Mouse (Mus musculus) embryonic facial prominence, embryonic 14.5 days (tissue): ENCODE measurements around the gene Mptx2. TPM values are rescaled to one million over a fixed set of nuclear protein-coding genes. Genes with fewer than 3 reads are reported as not detected.

ENCODE experiments used
- ATAC-seq: fragments of 200-750 bp; cut with Nextera tagmentation; 2 replicates; pipeline ENCODE4 v1.8.0; 2017; ENCODE audit warnings: low read depth, moderate number of reproducible peaks, moderate TSS enrichment
- DNase-seq: peaks from one replicate; pipeline ENCODE4 v3.0.0-alpha.2; 2015; ENCODE audit warnings: low spot score
- H3K27ac ChIP-seq: fragments of 300-500 bp; sonication (generic); replicated peaks from 2 replicates; pipeline ENCODE4 v1.5.1; 2014; ENCODE audit warnings: low read depth, mild to moderate bottlenecking, low read length, moderate library complexity
- H3K27me3 ChIP-seq: fragments of 300-500 bp; sonication (generic); replicated peaks from 2 replicates; pipeline ENCODE4 v1.6.1; 2014; ENCODE audit warnings: low read length; ENCODE audit not compliant: control insufficient read depth, insufficient read depth
- H3K36me3 ChIP-seq: fragments of 300-500 bp; sonication (generic); 2 replicates; pipeline ENCODE4 v1.6.1; 2014; ENCODE audit warnings: low read length, mixed read lengths; ENCODE audit not compliant: control insufficient read depth, insufficient read depth
- H3K4me1 ChIP-seq: fragments of 300-500 bp; sonication (generic); 2 replicates; pipeline ENCODE4 v1.6.1; 2014; ENCODE audit warnings: antibody characterized with exemption, low read length; ENCODE audit not compliant: control insufficient read depth, insufficient read depth
- H3K4me2 ChIP-seq: fragments of 300-500 bp; sonication (generic); 2 replicates; pipeline ENCODE4 v1.6.1; 2014; ENCODE audit warnings: low read depth, mild to moderate bottlenecking, low read length, moderate library complexity, mixed read lengths
- H3K4me3 ChIP-seq: fragments of 300-500 bp; sonication (generic); 2 replicates; pipeline ENCODE4 v1.5.1; 2014; ENCODE audit warnings: low read depth, mild to moderate bottlenecking, low read length
- H3K9ac ChIP-seq: fragments of 300-500 bp; sonication (generic); 2 replicates; pipeline ENCODE4 v1.6.1; 2014; ENCODE audit warnings: low read depth, mild to moderate bottlenecking, low read length, moderate library complexity, mixed read lengths
- H3K9me3 ChIP-seq: fragments of 300-500 bp; sonication (generic); 2 replicates; pipeline ENCODE4 v1.6.1; 2016; ENCODE audit warnings: low read length; ENCODE audit not compliant: control insufficient read depth
- WGBS: fragments of 180-500 bp; shearing (Covaris S2); extraction: QIAGEN DNeasy Blood & Tissue Kit; methylation state at CpG from one replicate; pipeline ENCODE4 v1.1.7; 2014; 5-methylcytosine and 5-hydroxymethylcytosine counted together
- polyA plus RNA-seq: library from polyadenylated mRNA; unstranded; fragments of >200 nt; fragmentation: Nextera tagmentation; extraction: Ambion mirVana; gene quantifications from 2 replicates; pipeline ENCODE4 v1.2.1, GENCODE M21; 2014

Mptx2 gene
- not detected in 2 replicates for polyA plus RNA-seq

GRCm38 (mm10) chr1:173277677-173278076 lies at the start of gene Mptx2:
Gene Mptx2 (minus strand): TSS chr1:173277777.
- no peaks in the 10 kb centered on the region for H3K9me3 ChIP-seq
- no peak for ATAC-seq
- no peak within 1 kb of the TSS for H3K4me3 ChIP-seq
- H3K4me2 ChIP-seq: no peak within 1 kb of the TSS
- no peak for DNase-seq
- H3K27ac ChIP-seq: no peak within 1 kb of the TSS
- H3K36me3 ChIP-seq: no peaks in the 10 kb centered on the region
- no peak within 1 kb of the TSS for H3K9ac ChIP-seq
- H3K27me3 ChIP-seq: no peaks in the 10 kb centered on the region
- 77% methylated on average over 3 of the region's 3 CpGs for WGBS
- no peaks in the 10 kb centered on the region for H3K4me1 ChIP-seq

GRCm38 (mm10) chr1:173326552-173326951 lies 49.0 kb upstream of the Mptx2 start:
- H3K9ac ChIP-seq: no peak overlapping the region
- H3K4me3 ChIP-seq: no peak overlapping the region
- no peak for DNase-seq
- no peak for ATAC-seq
- H3K27me3 ChIP-seq: no peaks in the 10 kb centered on the region
- H3K9me3 ChIP-seq: no peaks in the 10 kb centered on the region
- H3K4me2 ChIP-seq: no peak overlapping the region
- no peaks in the 10 kb centered on the region for H3K36me3 ChIP-seq
- H3K27ac ChIP-seq: no peak overlapping the region
- 66% methylated on average over 1 of the region's 1 CpGs for WGBS
- no peaks in the 10 kb centered on the region for H3K4me1 ChIP-seq

- Histone ChIP-seq H3K27me3 (no peaks in the 10 kb centered on the region), H3K27ac (no peak overlapping the region), H3K9me3 (no peaks in the 10 kb centered on the region), H3K4me3 (no peak overlapping the region), H3K4me2 (no peak overlapping the region), H3K4me1 (no peaks in the 10 kb centered on the region), H3K36me3 (no peaks in the 10 kb centered on the region), H3K9ac (no peak overlapping the region)
- ATAC-seq (no peak), DNase-seq (no peak)
- WGBS: 94% methylated on average over 1 of the region's 1 CpGs
Observed at GRCm38 (mm10) chr1:173325395-173325794, 47.8 kb upstream of the Mptx2 start.

GRCm38 (mm10) chr1:173324961-173325360 lies 47.4 kb upstream of the Mptx2 start:
- no peak overlapping the region for H3K4me2 ChIP-seq
- ATAC-seq (no peak), DNase-seq (no peak)
- no peaks in the 10 kb centered on the region for H3K36me3 ChIP-seq
- no peak overlapping the region for H3K4me3 ChIP-seq
- no peaks in the 10 kb centered on the region for H3K9me3 ChIP-seq
- 60% methylated on average over 4 of the region's 4 CpGs for WGBS
- H3K27ac ChIP-seq: no peak overlapping the region
- H3K9ac ChIP-seq: no peak overlapping the region
- no peaks in the 10 kb centered on the region for H3K4me1 ChIP-seq
- H3K27me3 ChIP-seq: no peaks in the 10 kb centered on the region

GRCm38 (mm10) chr1:173323839-173324585 lies 46.4 kb upstream of the Mptx2 start:
- Histone ChIP-seq H3K4me2 (no peak overlapping the region), H3K4me3 (no peak overlapping the region), H3K9me3 (no peaks in the 10 kb centered on the region), H3K27me3 (no peaks in the 10 kb centered on the region), H3K36me3 (no peaks in the 10 kb centered on the region), H3K27ac (no peak overlapping the region), H3K4me1 (no peaks in the 10 kb centered on the region), H3K9ac (no peak overlapping the region)
- ATAC-seq: no peak
- DNase-seq: no peak
- WGBS: 31% methylated on average over 5 of the region's 5 CpGs

- WGBS: 72% methylated on average over 6 of the region's 6 CpGs
Observed at GRCm38 (mm10) chr1:173322249-173322627, 44.7 kb upstream of the Mptx2 start.

GRCm38 (mm10) chr1:173321593-173322248 lies 44.1 kb upstream of the Mptx2 start:
- Histone ChIP-seq H3K27me3 (no peaks in the 10 kb centered on the region), H3K9ac (no peak overlapping the region), H3K4me2 (no peak overlapping the region), H3K9me3 (no peaks in the 10 kb centered on the region), H3K4me1 (no peaks in the 10 kb centered on the region), H3K36me3 (no peaks in the 10 kb centered on the region), H3K4me3 (no peak overlapping the region), H3K27ac (no peak overlapping the region)
- 67% methylated on average over 8 of the region's 8 CpGs for WGBS
- ATAC-seq: no peak
- DNase-seq: no peak

More at GRCm38 (mm10) chr1:173322249-173322627, 44.7 kb upstream of the Mptx2 start:
- no peak overlapping the region for H3K4me3 ChIP-seq
- H3K4me2 ChIP-seq: no peak overlapping the region
- DNase-seq (no peak), ATAC-seq (no peak)
- H3K36me3 ChIP-seq: no peaks in the 10 kb centered on the region
- no peak overlapping the region for H3K27ac ChIP-seq
- H3K9ac ChIP-seq: no peak overlapping the region
- H3K27me3 ChIP-seq: no peaks in the 10 kb centered on the region
- no peaks in the 10 kb centered on the region for H3K9me3 ChIP-seq
- H3K4me1 ChIP-seq: no peaks in the 10 kb centered on the region

GRCm38 (mm10) chr1:173317925-173318477 lies 40.4 kb upstream of the Mptx2 start:
- Histone ChIP-seq H3K4me1 (no peaks in the 10 kb centered on the region), H3K9ac (no peak overlapping the region), H3K4me2 (no peak overlapping the region), H3K27ac (no peak overlapping the region), H3K9me3 (no peaks in the 10 kb centered on the region), H3K36me3 (no peaks in the 10 kb centered on the region), H3K4me3 (no peak overlapping the region), H3K27me3 (no peaks in the 10 kb centered on the region)
- WGBS: 89% methylated on average over 2 of the region's 2 CpGs
- no peak for DNase-seq
- no peak for ATAC-seq
